Mouse (Mus musculus): ENCODE measurements around the gene Polr3e.
"Not testable (repeated sequence)": the region's sequence is repeated elsewhere in the genome, so short reads cannot be mapped to it uniquely, and the experiment has no call there.

Polr3e gene

DNA sequence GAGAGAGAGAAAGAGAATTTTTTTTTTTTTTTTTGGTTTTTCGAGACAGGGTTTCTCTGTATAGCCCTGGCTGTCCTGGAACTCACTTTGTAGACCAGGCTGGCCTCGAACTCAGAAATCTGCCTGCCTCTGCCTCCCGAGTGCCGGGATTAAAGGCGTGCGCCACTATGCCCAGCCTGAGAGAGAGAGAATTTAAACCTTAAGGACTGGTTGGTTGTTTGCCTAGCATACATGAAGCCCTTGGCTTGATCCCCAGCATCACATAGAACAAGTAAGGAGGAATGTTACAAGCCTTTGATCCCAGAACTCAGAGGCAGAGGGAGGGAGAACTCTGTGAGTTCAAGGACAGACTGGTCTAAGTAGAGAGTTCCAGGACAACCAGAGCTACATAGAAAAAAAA lies 6.3 kb upstream of the Polr3e start:
- DNase-seq: not testable (repeated sequence)

DNA sequence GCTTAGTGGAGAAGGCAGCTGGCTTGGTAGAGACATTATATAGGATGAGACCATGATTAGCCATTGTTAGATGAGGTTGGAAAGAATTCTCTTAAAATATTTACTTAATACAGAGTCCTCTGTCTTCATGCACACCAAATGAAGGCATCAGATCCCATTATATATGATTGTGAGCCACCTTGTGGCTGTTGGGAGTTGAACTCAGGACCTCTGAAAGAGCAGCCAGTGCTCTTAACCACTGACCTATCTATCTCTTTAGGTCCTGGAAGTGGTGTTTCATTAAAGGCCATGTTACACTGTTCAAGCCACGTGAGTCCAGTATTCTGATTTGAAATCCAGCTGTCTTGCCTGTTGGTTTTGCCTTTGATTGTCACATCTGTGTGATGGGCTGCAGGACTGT lies 4.2 kb upstream of the Polr3e start:
- no peak for DNase-seq

DNA sequence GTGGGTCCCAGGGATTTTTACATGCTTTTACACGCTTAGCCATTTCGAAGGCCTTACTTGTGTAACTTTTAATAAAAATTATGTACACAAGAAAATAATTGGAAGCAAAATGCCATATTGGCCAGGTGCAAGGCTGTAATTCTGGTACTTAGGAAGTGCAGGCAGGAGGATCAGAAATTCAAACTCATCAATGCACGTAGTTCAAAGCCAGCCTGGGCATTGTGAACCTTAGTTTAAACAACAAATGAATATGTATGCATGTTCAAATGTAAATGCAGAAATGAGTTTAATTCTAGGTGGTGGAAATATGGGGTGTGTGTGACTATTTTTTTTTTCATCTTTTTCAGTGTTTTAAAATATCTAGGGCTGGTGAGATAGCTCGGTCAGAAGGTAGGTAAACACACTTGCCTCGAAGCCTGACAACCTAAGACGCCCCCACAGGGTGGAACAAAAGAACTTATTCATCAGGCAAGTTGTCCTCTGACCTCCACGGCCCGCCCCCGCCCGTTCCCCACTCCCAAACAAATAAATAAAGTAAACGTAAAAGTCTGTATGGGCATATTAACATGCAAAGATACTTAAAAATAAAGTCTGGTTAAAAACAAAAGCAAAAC lies 1.2 kb upstream of the Polr3e start:
- DNase-seq: no peak

DNA sequence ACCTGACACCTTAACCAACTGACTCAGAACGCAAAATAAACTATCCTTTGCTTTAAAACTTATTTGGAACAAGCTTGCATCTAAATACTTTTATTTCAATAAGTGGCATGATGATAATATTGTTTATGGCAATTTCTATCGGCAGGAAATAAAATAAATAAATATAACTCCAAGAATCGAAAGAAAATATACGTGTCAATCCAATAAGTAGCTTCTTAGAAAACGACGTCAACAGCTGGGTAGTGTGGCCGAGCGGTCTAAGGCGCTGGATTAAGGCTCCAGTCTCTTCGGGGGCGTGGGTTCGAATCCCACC lies 309 bp upstream of the Polr3e start:
- DNase-seq: no peak

DNA sequence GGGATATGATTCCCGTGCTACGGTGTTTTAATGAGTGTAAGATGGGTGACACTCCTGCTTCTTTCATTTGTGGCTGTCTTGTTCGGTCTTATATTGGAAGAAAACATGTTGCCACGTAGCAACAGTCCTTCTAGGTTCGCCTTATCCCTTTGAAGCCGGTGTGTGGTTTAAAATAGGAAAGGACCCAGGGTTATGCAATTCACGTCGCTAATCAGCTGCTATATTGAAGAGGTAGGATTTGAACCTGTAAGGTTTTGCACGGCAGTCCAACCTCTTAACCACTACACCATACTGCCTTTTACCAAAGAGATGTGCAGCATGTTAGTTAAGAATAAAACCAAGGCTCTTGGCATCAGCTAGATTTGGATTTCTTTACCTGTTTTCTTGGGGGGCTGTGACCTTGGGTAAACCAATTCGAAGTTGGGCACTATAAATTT lies 1.0 kb downstream of the Polr3e start:
- peak; percentile 79 for DNase-seq

DNA sequence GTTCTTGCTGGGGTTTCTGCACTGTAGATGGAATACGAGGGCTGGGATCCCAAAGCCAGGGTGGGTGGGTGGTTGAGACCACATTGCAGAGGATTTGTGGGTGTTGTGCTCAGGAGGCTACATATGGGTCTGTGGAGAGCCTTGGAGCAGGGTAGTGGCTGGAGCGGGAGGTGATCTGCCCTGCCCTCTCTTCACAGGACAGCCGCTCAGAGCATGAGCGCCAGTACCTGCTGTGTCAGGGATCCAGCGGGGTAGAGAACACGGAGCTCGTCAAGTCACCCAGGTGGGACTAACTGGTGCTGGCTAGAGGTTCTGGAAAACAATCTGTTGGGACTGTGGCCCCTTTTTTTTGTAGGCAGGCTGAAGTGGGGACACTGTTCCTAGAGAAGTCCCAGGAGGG lies 15.6 kb downstream of the Polr3e start:
- no peak for DNase-seq

DNA sequence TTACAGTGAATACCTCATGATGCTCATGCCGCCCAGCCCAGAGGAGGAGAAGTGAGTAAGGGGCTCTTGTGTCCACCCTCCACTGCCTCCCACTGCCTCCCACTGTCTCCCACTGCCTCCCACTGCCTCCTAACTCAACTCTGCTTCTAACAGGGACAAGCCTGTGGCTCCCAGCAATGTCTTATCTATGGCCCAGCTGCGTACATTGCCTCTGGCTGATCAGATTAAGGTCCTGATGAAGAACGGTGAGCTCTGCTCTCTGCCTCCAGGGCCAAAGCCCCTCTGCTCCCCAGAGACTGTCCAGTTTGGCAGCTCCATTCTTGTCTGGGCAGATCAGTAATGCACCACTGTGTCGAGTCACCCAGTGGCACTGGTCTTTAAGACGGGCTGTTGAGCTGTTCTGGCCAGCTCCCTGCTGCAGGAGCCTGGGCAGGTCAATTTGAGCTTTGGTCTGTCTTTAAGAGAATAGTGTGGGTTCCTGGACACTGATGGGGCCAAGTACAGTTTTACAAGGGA lies 16.2 kb downstream of the Polr3e start:
- DNase-seq: no peak

DNA sequence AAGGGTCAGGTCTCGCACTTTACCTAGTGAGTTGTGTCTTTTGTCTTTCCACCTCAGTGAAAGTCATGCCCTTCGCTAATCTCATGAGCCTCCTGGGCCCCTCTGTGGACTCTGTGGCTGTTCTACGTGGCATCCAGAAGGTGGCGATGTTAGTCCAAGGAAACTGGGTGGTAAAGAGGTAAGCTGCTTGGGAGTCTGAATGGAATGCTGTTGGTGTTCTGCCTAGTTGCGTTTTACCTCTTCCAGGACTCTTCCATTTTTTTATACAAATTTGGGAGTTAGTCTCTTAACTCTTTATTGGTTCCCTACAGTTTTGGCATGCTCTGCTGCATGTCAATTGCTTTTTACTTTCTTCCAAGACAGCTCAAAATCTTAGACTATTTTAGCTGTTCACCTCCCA lies 17.2 kb downstream of the Polr3e start:
- DNase-seq: peak; percentile 80

DNA sequence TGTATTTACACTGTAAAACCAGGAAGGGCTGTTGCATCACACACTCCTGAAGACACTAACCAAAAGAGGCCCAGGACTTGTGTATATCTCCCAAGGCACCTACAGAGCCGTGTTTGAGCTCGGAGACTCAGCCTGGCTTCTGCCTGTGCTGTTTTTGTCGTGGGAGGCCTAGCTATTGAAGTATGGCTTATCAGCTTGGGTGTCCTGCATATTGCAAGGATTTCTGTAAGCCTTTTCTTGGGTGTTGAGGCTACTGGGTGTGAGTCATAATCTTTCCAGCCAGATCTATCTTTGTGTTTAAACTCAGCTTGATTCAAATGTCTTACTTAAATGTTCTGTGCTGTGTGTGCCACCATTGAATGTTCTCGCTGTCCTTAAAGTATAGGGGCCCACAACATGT lies 19.0 kb downstream of the Polr3e start:
- no peak for DNase-seq

DNA sequence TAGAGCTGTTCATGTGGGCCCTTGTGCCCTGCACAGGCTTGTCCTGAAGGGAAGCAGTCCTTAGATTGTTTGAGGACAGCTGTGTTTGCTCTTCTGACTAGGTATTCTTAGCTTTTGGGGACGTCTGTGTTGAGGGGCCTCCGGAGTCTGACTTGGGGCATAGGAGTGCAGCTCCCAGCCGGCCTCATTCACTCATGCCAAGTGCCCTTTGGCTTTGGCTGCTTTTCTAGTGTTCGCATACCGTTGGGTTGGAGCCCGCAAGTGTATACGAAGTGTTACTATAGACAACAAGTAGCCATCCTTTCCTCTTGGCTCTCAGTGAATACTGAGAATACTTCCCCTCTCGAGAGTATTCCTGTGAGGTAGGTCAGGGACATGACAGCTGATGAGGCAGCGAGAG lies 20.7 kb downstream of the Polr3e start:
- DNase-seq: no peak

DNA sequence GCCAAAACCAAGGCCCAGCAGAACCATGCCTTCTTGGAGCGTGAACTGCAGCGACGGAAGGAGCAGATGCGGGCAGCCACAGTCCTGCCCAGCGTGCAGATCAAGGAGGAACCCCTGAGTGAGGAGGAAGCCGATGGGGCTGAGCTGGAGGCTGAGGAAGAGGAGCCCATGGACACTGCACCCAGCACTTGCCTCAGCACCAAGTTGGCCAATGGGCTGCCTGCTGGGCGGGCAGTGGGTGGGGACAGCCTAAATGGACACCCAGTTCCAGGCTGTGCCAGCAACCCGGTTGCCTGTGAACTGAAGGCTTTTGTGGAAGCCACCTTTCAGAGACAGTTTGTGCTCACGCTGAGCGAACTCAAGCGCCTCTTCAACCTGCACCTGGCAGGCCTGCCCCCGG lies 22.8 kb downstream of the Polr3e start:
- no peak for DNase-seq

DNA sequence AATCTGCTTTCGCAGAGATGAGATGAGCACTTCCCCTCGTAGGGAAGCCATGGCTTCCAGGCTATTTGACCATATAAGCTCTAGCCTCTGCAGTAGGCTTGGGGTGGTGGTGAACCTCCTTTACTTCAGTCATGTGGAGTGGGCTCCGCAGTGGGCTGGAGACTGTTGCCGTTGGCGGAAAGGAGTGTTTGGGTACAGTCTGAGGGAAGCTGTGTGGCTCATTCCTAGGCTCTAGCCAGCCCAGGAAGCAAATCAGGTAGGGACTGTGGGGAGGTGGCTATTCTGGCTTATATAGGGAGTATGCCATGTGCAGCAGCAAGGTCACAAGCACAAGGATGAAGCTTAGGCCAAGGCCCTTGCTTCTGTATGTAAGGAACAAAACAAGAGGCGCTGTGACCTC lies 23.7 kb downstream of the Polr3e start:
- DNase-seq: no peak

DNA sequence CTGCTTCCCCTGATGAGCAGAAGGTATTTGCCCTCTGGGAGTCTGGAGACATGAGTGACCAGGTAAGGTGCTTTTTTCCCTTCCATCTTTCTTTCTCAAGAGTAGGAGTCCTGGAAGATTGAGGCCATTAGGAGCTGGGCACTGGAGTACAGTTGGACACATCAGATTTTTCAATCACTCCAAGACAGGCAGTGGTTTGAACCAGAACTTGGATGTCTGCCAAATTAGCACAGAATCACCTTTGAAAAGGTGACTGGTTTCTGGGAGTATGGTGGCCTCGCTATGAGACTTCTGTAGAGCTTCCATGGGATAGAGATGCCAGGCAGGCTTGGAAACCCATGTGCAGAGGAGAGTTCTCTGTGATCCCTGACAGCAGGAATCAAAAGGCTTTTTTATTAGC lies 25.0 kb downstream of the Polr3e start:
- DNase-seq: no peak

DNA sequence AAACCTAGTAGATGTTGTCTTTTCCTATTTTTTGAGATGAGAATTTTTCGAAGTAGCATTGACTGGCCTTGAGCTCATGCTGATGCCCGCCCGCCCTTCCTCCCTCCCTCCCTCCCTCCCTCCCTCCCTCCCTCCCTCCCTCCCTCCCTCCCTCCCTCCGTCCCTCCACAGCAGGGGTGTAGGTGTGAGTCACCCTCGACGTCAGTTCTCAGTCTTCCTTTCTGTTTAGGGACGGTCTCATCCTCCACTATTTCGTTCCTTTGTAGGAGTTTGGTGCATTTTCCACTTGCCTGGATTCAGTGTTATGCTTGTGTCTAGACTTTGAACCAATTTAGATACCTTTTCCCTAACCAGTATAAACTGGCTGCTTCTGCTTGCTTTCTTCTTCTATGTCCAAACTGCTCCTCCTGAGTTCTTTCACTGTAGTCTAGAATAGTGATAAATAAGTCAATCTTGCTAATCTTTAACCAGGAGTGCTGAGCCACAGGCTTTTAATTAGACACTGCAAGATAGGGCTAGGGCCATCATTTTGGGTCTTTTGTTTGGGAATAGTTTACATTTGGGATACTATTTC lies 26.5 kb downstream of the Polr3e start:
- no peak for DNase-seq

DNA sequence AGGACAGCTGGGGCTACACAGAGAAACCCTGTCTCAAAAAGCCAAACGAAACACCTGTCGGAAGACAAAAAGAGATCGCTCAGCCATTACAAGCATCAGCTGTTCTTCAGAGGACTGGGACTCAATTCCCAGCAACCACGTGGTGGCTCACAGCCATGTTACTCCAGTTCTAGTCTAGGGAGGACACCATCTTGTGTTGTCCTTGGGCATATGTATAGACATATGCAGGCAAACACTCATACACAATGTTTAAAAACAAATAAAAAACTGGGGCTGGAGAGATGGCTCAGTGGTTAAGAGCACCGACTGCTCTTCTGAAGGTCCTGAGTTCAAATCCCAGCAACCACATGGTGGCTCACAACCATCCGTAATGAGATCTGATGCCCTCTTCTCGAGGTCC lies 36.0 kb downstream of the Polr3e start:
- not testable (repeated sequence) for DNase-seq

DNA sequence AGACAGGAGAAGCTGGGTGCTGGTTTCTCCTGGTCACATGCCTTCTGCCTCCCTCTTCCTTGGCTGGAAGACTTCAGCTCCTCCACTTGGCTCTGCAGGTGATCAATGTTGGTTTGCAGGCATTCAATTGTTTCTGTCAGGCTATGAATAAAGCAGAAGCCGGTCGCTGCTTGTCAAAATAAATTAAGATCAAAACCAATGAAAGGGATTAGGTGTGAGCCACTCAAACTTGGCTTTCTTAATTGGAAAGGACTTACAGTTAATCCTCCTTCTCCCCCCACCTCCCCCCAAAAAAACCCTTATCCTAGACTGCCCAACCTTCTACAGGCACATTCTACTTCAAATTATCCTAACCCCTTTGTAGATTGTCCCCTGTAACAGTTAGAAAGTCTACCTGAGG lies 42.6 kb downstream of the Polr3e start:
- DNase-seq: peak; percentile 69

DNA sequence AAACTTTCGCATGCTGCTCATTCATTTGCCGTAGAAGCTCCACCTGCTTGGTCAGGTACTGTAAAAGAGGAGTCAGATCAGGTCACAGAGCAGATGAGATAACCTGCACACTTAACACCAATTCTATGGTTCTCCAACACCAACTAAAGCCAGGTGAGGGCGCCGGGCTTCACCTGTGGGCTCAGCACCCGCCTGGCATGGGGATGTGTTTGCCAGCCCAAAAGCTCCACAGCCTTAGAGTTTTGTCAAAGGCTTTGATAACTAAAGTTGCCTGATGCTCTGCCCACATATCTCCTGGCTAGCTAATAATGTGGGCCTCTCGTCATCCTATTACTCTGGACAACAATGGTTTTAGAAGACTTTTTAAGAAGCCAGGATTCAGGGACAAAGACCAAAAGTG lies 43.1 kb downstream of the Polr3e start:
- DNase-seq: no peak

DNA sequence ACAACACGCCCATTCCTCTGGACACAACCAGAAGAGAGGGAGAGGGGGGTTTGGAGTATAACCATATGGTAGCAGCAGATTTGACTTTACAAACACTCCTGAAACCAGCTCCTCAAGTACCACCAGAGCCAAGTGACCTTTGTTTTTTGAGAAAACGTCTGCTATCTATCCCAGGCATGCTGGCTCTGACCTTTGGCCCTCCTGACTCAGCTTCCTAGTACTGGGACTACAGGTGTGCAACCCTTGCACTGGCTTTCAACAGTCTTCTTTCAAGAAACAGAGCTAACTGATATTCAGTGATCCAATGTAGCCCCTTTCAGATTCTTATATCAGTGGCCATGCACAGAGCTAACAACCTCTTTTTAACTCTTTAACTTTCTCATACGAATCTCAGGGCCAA lies 44.3 kb downstream of the Polr3e start:
- DNase-seq: no peak

DNA sequence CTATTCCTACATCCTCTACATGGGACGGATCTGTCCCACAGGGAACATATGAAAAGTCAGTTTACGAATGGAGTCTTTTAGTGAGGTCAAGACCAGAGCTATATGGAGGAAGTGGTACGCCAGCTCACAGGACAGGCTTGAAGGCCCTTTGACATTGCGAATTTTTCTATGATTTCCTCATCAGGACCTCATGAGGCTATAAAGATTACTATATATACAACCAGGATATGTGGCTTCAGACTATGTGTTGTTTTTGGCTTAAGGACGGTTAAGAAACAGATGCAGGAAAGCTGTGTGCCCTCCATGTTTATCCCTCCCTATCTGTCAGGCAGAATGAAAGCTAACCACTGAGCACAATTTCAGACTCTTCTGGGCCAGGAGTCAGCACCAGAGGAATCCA lies 45.6 kb downstream of the Polr3e start:
- DNase-seq: no peak

DNA sequence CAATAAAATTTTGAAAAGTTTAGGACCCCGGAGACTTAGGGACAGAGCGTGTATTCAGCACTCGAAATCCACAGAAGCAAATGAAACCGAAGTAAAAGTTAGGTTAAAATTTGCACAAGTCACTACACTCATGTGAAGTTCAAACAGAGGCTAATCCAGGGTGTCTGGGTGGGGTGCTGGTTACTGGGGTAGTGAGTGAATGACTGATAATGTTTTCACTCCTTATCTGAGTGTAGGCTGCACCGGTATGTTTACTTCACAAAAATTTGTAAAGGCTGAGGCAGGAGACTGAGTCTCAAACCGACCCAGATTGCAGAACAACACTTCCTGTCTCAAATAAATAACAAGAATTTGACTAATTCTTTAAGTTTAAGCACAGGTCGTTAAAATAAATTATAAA lies 51.7 kb downstream of the Polr3e start:
- no peak for DNase-seq

DNA sequence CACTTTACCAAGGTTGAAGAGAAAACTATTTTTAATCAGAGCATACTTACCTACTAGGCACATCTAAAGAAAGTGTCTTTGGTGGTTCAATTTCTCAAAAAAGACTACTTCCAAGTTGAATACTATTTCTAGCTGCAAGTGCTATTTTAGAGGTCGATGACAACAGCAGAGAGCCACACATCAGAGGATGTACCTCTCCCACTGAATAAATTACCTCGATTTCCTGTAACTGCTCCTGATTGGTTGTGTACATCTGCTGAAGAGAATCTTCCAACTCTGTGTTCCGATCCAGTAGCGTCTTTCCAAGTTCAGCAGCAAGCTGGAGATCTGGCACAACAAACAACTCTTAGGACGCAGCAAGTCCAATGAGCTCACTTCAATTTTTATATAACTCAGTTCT lies 52.6 kb downstream of the Polr3e start:
- DNase-seq: no peak

DNA sequence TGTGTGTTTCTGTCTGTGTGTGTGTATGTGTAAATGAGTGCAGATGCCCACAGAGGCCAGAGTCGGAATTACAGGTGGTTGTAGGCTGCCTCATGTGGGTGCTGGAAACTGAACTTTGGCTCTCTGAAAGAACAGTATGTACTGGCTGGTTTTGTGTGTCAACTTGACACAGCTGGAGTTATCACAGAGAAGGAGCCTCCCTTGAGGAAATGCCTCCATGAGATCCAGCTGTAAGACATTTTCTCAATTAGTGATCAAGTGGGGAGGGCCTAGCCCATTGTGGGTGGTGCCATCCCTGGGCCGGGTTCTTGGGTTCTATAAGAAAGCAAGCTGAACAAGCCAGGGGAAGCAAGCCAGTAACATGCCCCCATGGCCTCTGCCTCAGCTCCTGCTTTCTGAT lies 54.9 kb downstream of the Polr3e start:
- DNase-seq: not testable (repeated sequence)

DNA sequence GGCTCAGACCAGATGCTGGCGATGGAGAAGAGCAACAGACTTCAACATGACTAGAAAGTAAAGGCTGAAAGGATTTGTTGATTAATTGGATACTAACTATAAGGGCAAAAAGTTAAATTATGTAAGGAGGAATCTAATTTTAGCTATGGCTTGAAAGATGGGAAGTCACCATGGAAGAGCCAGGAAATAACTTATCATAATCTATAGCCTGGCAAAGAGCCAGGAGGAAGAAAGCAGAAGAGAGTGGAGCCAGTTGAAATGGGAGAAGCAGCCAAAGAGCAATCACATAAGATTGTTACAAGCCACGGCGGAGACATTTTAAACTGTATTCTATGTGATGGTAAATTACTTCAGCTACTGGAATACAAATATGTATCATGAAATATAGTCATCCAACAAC lies 56.5 kb downstream of the Polr3e start:
- no peak for DNase-seq

DNA sequence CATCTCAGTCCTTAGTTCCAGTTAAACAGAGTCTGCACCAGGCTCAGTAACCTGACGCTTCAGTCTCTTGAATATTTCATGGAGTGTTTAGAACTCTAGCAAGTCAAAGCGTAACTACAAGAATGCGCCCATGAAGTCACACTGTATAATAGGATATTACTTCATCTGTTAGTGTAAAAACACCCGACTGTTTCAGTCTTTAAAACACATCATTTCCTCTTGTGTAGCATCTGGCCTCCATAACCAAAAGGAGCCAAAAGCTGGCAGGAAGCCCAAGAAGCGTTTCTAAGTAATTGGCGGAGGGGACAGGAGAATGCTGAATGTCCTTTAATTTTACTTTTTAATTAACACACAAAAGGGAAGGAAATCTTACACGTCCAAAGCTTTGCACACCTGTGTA lies 59.5 kb downstream of the Polr3e start:
- no peak for DNase-seq

DNA sequence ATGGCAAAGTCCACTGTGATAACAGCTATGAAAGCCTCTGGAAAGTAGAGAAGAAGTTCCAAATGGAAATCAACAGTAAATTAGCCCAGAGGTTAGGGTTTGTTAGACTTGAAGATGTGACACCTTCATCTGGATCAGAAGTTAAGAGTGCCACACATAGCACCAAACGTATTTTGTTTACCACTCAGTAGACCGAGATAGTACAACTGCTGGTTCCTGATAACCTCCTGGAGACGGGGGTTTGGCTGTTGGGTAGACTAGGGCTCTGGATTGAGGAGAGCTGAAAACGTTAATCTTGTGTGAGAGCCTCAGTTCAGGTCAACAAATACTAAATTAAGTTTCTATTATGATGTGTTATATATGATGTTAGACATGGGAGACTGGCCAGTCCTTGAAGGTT lies 62.5 kb downstream of the Polr3e start:
- no peak for DNase-seq
